Mouse (Mus musculus) layer of hippocampus, adult 8-10 months (tissue): ENCODE results near the gene Cyp27a1. TPM values are rescaled to one million over a fixed set of nuclear protein-coding genes. Genes with fewer than 3 reads are reported as not detected.
A peak's percentile ranks its signal among the peaks of the same experiment; 100 is the strongest.

Experiments
- DNase-seq, 2 experiments: peaks; one replicate each; pipeline ENCODE4 v3.0.0; 2022; ENCODE audit warnings: low spot score in 2 of 2
- total RNA-seq, 4 experiments: library from RNA; stranded (reverse); gene quantifications; 2 replicates each; pipeline ENCODE4 v1.2.4; 2022

The Cyp27a1 gene
- total RNA-seq, 4 experiments from 2014 or later: 6.0 to 7.1 (median 7.0) TPM

DNA sequence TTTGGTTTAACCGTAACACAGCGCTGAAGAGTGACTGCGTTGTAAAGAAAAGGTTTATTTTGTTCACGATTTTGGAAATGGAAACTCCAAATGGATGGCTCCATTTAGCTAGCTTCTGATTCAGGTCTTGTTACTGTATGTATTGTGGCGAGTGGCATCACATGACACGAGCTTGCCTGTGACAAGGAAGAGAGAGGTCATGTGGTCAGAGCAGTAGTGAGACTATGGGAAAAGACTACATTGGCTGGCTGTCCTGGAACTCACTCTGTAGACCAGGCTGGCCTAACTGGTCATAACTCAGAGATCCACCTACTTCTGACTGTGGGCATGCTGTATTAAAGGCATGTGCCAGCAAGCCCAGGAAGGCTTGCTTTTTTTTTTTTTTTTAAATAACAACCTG is 2.5 kb downstream of the Cyp27a1 start:
- DNase-seq: no peak

GRCm38 (mm10) chr1:74718113-74718512 is 4.7 kb downstream of the Cyp27a1 start:
- no peak for DNase-seq

- no peak for DNase-seq
These were observed 5.9 kb downstream of the Cyp27a1 start for GRCm38 (mm10) chr1:74719281-74719680.

GRCm38 (mm10) chr1:74721657-74722056 is 8.3 kb downstream of the Cyp27a1 start:
- DNase-seq: no peak

DNA sequence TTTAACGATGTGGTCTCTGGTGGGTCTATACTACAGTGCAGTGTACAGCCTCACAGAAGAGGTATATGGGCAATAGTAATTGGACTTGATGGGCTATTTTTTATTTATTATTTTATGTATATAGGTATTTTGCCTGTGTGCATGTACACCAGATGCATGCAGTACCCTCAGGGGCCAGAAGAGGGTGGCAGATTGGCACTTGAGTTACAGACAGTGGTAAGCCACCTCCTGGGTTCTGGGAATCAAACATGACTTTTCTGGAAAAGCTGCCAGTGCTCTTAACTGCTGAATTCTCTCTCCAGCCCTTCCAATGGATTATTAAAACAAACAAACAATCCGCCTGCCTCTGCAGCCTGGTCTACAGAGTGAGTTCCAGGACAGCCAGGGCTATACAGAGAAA is 10.4 kb downstream of the Cyp27a1 start:
- no peak for DNase-seq

DNA sequence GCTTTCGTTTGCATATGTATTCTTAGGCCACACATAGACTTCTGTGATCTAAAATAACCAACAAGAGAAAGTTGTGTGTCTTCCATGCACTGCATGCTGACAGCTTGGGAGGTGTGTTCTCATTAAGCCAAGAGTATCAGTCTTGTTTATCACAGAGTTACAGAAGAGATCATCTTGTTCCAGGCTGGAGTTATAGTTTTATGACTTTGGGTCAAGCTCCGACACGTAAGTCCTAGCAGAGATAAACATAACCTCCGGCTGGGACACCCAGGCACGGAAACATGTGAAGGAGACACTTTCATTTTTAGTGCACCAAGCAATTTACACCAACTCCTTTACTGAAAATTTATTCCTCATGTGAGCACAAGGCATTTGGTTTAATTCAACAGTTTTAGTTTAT is 12.7 kb downstream of the Cyp27a1 start:
- DNase-seq: no peak

DNA sequence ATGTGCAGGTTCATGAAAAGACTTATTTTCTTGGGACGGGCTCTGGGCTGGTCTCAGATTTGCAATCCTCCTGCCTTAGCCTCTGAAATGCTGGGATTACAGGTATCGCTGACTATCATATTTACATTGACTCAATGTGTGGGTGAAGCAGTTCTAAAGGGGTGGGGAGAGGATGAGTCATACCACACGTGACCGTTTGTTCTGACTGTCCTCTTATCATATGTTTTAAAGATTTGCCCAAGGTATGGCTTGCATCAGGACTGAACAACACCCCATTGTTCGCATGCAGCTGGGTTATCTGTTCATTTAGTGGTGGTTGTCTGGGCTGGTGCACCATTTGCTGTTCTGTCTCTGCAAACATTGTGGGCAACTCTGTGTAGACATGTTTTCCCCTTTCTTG is 13.3 kb downstream of the Cyp27a1 start:
- DNase-seq: no peak

DNA sequence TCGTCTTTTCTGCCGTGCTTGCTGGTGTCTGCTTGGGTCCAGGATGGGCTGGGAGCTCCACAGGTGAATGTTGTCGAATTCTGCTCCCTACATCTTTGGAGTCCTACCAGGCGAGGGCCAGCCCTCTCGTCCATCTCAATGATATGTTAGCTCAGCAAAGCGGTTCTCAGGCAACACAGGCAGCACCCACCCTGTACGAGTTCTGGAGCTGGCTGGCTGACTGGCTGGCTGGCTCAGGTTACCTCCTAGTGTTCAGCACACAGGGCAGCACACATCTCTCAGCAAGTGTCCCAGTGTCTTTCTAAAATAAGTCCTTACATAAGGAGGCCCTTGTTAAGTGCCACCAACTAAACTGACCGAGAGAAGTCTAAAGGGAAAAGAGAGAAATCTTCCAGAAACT is 15.1 kb downstream of the Cyp27a1 start:
- no peak for DNase-seq

DNA sequence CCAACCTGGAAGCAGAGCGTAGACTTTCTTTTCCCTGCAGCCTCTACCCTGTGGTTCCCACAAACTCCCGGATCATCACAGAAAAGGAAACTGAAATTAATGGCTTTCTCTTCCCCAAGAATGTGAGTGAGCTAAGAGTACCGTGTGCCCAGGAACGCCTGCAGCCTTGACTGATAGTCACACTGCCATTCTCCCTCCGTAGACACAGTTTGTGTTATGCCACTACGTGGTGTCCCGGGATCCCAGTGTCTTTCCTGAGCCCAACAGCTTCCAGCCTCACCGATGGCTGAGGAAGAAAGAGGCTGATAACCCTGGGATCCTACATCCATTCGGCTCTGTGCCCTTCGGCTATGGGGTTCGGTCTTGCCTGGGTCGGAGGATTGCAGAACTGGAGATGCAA is 23.6 kb downstream of the Cyp27a1 start:
- DNase-seq: no peak

DNA sequence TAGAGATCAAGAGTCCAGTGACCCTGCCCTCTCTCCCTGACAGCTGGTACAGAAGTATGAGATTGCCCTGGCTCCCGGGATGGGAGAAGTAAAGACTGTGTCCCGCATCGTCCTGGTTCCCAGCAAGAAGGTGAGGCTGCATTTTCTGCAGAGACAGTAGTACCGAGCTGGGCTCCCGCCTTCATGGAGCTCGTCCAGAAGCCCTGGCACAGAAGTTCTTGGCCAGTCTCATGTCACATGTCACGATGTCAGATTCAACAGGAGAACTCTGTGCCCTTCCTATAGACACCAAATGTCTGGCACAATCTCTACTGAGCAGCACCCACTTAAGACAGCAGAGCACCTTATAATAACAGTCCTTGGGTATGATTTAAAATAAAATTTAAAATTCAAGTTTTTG is 24.1 kb downstream of the Cyp27a1 start:
- DNase-seq: no peak

DNA sequence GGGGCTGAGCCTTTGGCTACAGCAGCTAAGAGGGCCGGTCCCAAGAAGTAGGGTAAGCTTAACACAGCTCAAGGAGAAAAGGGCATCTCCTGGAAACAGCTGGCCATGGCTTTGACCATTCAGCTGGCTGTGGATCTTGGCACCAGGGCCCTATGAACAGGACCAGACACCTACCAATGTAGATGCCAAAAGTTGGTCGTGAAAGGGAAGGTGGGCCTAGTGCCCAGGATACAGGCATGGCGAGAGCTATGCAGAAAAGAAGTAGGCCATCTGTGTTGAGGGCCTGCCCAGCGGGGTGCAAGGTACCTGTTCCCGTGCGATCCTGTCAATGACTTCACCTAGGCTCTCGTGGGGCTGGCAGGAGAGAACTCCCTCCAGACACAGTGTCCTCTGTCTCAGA is 27.5 kb downstream of the Cyp27a1 start:
- DNase-seq: no peak

DNA sequence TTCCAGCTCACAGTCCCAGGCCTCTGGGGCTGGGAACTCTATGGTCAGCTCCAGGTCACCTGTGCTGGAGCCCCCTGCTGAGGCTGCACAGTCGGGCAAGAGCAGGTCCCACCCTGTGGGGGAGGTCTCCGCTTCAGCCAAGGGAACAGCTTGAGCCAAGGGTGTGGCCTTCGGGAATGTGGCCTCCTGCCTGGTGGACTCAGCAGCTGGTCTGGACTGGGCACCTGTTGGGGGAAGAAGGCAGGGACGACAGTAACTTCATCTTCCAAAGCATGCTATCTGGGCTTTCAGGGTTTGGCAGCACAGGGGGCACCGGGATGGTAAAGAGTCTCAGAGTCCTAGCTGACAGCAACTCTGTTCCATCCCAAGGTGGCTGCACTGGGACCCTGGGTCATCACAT is 34.0 kb downstream of the Cyp27a1 start:
- no peak for DNase-seq

GRCm38 (mm10) chr1:74748643-74749271 is 35.4 kb downstream of the Cyp27a1 start, which contains the start of gene Prkag3:
Prkag3 (minus strand) TSS chr1:74749221.
- DNase-seq: peak in 1 of 2 experiments; percentile 24

DNA sequence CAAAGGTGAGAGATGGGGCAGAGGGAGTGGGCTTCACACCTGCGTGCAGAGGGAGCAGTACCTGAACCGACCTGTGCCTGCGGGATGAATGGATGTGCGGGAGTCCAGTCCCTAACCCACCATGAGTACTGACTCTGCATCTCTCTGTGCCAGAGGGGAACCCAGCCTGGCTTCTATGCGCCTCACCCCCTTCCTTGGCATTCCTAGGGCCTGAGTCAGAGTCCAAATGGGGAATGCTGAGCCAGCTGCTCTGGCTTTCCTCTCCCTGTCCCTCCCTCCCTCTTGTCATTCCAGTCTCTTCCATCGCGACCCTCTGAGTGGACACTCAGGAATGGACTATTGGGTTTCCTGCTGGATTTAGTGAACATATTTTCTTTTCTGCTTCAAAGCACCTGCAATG is 35.9 kb downstream of the Cyp27a1 start:
- DNase-seq: no peak

- DNase-seq: no peak
These were observed 37.3 kb downstream of the Cyp27a1 start for GRCm38 (mm10) chr1:74750683-74751082.

DNA sequence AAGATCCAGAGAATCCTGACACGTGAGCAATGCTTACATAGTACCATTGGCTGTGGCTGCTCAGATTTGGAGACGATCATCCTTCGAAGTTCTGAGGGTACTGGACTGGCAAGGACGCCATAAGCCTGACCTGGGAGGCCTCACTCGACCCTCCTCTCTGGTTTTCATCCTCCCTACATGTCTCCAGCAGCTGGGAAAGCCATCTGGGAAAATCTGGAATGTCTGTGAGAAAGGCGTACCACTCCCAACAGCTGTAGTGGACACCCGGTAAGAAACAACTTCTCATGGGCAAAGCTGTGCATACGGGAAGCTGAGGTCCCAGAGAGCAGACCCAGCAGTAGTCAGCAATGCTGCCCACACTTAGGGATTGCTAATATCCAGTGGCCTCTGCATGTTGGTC is 38.8 kb downstream of the Cyp27a1 start:
- no peak for DNase-seq

- no peak for DNase-seq
These were observed 39.5 kb downstream of the Cyp27a1 start for GRCm38 (mm10) chr1:74752833-74753232.

DNA sequence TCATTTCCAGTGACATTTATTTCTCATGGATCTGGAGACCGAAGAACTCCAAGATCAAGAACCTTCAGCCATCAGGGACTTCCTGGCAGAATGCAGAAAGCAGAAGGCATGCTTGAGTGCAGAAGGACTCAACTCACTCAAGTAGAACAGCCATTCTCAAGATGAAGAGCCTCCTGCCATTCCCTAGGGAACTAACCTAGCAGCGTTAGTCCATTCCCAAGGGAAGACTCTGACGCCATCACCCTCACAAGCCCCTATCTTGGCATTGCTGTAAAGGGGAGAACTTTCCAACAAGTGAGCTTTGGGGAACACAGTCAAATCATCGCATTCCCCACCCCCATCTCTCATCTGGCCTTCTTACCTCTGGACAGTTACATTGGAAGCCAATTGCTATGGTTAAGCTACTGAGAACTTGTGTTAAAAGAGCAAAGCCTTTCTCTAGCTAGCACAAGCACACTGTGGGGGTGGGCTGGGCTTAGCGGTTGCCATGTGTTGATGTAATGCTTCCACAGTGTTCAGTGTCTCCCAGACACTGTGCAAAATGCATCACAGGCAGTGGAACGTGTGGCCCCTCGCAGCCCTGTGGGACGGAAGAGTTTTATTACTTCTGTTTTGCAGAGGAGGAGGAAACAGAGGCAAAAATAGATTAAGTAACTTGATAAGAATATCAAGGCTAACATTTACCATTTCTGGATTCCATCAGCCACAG is 40.0 kb downstream of the Cyp27a1 start:
- DNase-seq: no peak

GRCm38 (mm10) chr1:74754175-74754785 is 40.9 kb downstream of the Cyp27a1 start:
- no peak for DNase-seq

- DNase-seq: peak in 1 of 2 experiments; percentile 44
These were observed 46.4 kb downstream of the Cyp27a1 start for GRCm38 (mm10) chr1:74759773-74760172.

GRCm38 (mm10) chr1:74763081-74763480 is 49.7 kb downstream of the Cyp27a1 start:
- DNase-seq: peak in 1 of 2 experiments; percentile 68

DNA sequence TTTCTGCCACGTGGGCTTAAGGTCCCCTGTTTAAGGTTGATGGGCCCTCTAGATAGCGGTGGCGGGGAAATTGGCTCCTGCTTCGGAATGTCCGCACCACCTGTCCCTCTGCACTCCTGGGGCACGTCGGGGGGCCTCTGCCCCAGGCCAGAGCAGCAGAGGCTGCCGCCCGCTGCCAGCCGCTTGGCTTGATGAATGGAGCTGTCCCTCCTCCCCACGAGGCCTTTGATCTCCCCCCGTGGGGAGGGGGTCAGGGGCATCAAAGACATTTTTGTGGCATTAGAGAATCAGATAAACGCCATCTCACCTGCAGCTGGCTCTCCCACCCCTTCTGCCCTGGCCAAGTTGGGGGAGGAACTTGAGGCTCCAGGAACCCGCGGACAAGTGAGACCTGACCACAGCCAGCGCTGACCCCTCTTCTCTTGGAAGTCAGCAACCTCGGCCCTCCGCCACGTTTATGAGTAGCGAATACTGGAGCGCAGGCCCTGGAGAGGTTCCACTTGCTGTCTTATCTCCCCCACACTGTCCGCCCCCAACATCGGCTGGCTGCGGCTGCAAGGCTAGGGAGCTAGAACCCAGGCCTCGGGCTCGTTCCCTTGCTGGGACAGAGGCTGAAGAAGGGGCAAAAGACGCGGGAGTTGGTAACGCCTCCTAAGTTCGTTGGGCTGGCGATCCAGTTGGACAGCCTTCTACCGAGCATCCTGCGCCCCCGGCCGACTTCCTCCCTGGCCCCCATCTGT is 57.5 kb downstream of the Cyp27a1 start:
- no peak for DNase-seq
